Mouse (Mus musculus): ENCODE measurements around the gene Olfr959. TPM values are rescaled to one million over a fixed set of nuclear protein-coding genes. Genes with fewer than 3 reads are reported as not detected.
A peak's percentile ranks its signal among the peaks of the same experiment; 100 is the strongest.

Gene Olfr959
- polyA plus RNA-seq (2014; fragmentation: Nextera tagmentation; extraction: Ambion mirVana): not detected in 2 replicates

- H3K4me3 ChIP-seq (ENCODE audit: low read depth, low read length): no peak within 1 kb of the TSS
- H3K4me1 ChIP-seq (ENCODE audit: control insufficient read depth, insufficient read depth, low read length): no peaks in the 10 kb centered on the region
- ATAC-seq: no peak
- DNase-seq (ENCODE audit: low spot score): no peak
- no peaks in the 10 kb centered on the region for H3K36me3 ChIP-seq (ENCODE audit: control insufficient read depth, insufficient read depth, low read length)
- H3K9ac ChIP-seq (ENCODE audit: low read length): no peak within 1 kb of the TSS
- no peak within 1 kb of the TSS for H3K27ac ChIP-seq (ENCODE audit: low read depth, low read length)
- no peak within 1 kb of the TSS for H3K4me2 ChIP-seq (ENCODE audit: low read length)
- WGBS: 91% methylated on average over 3 of the region's 3 CpGs
- H3K9me3 ChIP-seq (replicated peaks; ENCODE audit: control insufficient read depth, low read length): no peaks in the 10 kb centered on the region
- H3K27me3 ChIP-seq (replicated peaks; ENCODE audit: control insufficient read depth, insufficient read depth, low read length): no peaks in the 10 kb centered on the region
These were observed at the start of gene Olfr959 for GRCm38 (mm10) chr9:39575469-39575868. Olfr959 (minus strand) TSS chr9:39575569.

GRCm38 (mm10) chr9:39624711-39625110 is 49.3 kb upstream of the Olfr959 start:
- no peak for ATAC-seq
- H3K9ac ChIP-seq (ENCODE audit: low read length): no peak overlapping the region
- H3K36me3 ChIP-seq (ENCODE audit: control insufficient read depth, insufficient read depth, low read length): no peaks in the 10 kb centered on the region
- no peaks in the 10 kb centered on the region for H3K4me1 ChIP-seq (ENCODE audit: control insufficient read depth, insufficient read depth, low read length)
- no peak for DNase-seq (ENCODE audit: low spot score)
- no peak overlapping the region for H3K27ac ChIP-seq (ENCODE audit: low read depth, low read length)
- 83% methylated on average over 2 of the region's 2 CpGs for WGBS
- no peaks in the 10 kb centered on the region for H3K27me3 ChIP-seq (replicated peaks; ENCODE audit: control insufficient read depth, insufficient read depth, low read length)
- H3K4me2 ChIP-seq (ENCODE audit: low read length): no peak overlapping the region
- no peaks in the 10 kb centered on the region for H3K9me3 ChIP-seq (replicated peaks; ENCODE audit: control insufficient read depth, low read length)
- no peak overlapping the region for H3K4me3 ChIP-seq (ENCODE audit: low read depth, low read length)

GRCm38 (mm10) chr9:39623783-39624182 is 48.4 kb upstream of the Olfr959 start:
- Histone ChIP-seq H3K27ac (ENCODE audit: low read depth, low read length) (no peak overlapping the region), H3K4me2 (ENCODE audit: low read length) (no peak overlapping the region), H3K4me3 (ENCODE audit: low read depth, low read length) (no peak overlapping the region), H3K9me3 (replicated peaks; ENCODE audit: control insufficient read depth, low read length) (no peaks in the 10 kb centered on the region), H3K27me3 (replicated peaks; ENCODE audit: control insufficient read depth, insufficient read depth, low read length) (no peaks in the 10 kb centered on the region), H3K9ac (ENCODE audit: low read length) (no peak overlapping the region), H3K4me1 (ENCODE audit: control insufficient read depth, insufficient read depth, low read length) (no peaks in the 10 kb centered on the region), H3K36me3 (ENCODE audit: control insufficient read depth, insufficient read depth, low read length) (no peaks in the 10 kb centered on the region)
- 91% methylated on average over 3 of the region's 3 CpGs for WGBS
- ATAC-seq: no peak
- DNase-seq (ENCODE audit: low spot score): no peak

GRCm38 (mm10) chr9:39621073-39621472 is 45.7 kb upstream of the Olfr959 start, which contains the start of gene Olfr960:
Olfr960 (plus strand) TSS chr9:39621373.
- Histone ChIP-seq H3K4me2 (ENCODE audit: low read length) (no peak within 1 kb of the TSS), H3K4me3 (ENCODE audit: low read depth, low read length) (no peak within 1 kb of the TSS), H3K9ac (ENCODE audit: low read length) (no peak within 1 kb of the TSS), H3K4me1 (ENCODE audit: control insufficient read depth, insufficient read depth, low read length) (no peaks in the 10 kb centered on the region), H3K9me3 (replicated peaks; ENCODE audit: control insufficient read depth, low read length) (no peaks in the 10 kb centered on the region), H3K27ac (ENCODE audit: low read depth, low read length) (no peak within 1 kb of the TSS), H3K27me3 (replicated peaks; ENCODE audit: control insufficient read depth, insufficient read depth, low read length) (no peaks in the 10 kb centered on the region), H3K36me3 (ENCODE audit: control insufficient read depth, insufficient read depth, low read length) (no peaks in the 10 kb centered on the region)
- no peak for DNase-seq (ENCODE audit: low spot score)
- ATAC-seq: no peak
- WGBS: 26% methylated on average over 1 of the region's 1 CpGs

GRCm38 (mm10) chr9:39611953-39612352 is 36.6 kb upstream of the Olfr959 start:
- ATAC-seq: 0 out of 2 replicates have a peak, but pooled peaks have one; percentile 44
- no peaks in the 10 kb centered on the region for H3K27me3 ChIP-seq (replicated peaks; ENCODE audit: control insufficient read depth, insufficient read depth, low read length)
- no peak overlapping the region for H3K4me2 ChIP-seq (ENCODE audit: low read length)
- H3K9me3 ChIP-seq (replicated peaks; ENCODE audit: control insufficient read depth, low read length): no peaks in the 10 kb centered on the region
- H3K27ac ChIP-seq (ENCODE audit: low read depth, low read length): no peak overlapping the region
- no peak overlapping the region for H3K4me3 ChIP-seq (ENCODE audit: low read depth, low read length)
- DNase-seq (ENCODE audit: low spot score): peak; percentile 76
- H3K36me3 ChIP-seq (ENCODE audit: control insufficient read depth, insufficient read depth, low read length): no peaks in the 10 kb centered on the region
- 68% methylated on average over 1 of the region's 1 CpGs for WGBS
- H3K9ac ChIP-seq (ENCODE audit: low read length): no peak overlapping the region
- H3K4me1 ChIP-seq (ENCODE audit: control insufficient read depth, insufficient read depth, low read length): no peaks in the 10 kb centered on the region

- Histone ChIP-seq H3K27ac (ENCODE audit: low read depth, low read length) (no peak within 1 kb of the TSS), H3K4me1 (ENCODE audit: control insufficient read depth, insufficient read depth, low read length) (no peaks in the 10 kb centered on the region), H3K9ac (ENCODE audit: low read length) (no peak within 1 kb of the TSS), H3K36me3 (ENCODE audit: control insufficient read depth, insufficient read depth, low read length) (no peaks in the 10 kb centered on the region), H3K9me3 (replicated peaks; ENCODE audit: control insufficient read depth, low read length) (no peaks in the 10 kb centered on the region), H3K4me2 (ENCODE audit: low read length) (no peak within 1 kb of the TSS), H3K27me3 (replicated peaks; ENCODE audit: control insufficient read depth, insufficient read depth, low read length) (no peaks in the 10 kb centered on the region), H3K4me3 (ENCODE audit: low read depth, low read length) (no peak within 1 kb of the TSS)
- 74% methylated on average over 3 of the region's 3 CpGs for WGBS
- no peak for DNase-seq (ENCODE audit: low spot score)
- no peak for ATAC-seq
These were observed 35.0 kb upstream of the Olfr959 start, which contains the start of gene Olfr148 for GRCm38 (mm10) chr9:39610355-39610754. Olfr148 (plus strand) TSS chr9:39610655.

GRCm38 (mm10) chr9:39608497-39608896 is 33.1 kb upstream of the Olfr959 start:
- H3K27ac ChIP-seq (ENCODE audit: low read depth, low read length): no peak overlapping the region
- no peak for ATAC-seq
- no peaks in the 10 kb centered on the region for H3K9me3 ChIP-seq (replicated peaks; ENCODE audit: control insufficient read depth, low read length)
- H3K27me3 ChIP-seq (replicated peaks; ENCODE audit: control insufficient read depth, insufficient read depth, low read length): no peaks in the 10 kb centered on the region
- DNase-seq (ENCODE audit: low spot score): no peak
- H3K4me2 ChIP-seq (ENCODE audit: low read length): no peak overlapping the region
- no peaks in the 10 kb centered on the region for H3K36me3 ChIP-seq (ENCODE audit: control insufficient read depth, insufficient read depth, low read length)
- no peak overlapping the region for H3K4me3 ChIP-seq (ENCODE audit: low read depth, low read length)
- H3K9ac ChIP-seq (ENCODE audit: low read length): no peak overlapping the region
- H3K4me1 ChIP-seq (ENCODE audit: control insufficient read depth, insufficient read depth, low read length): peaks cover 11% of the 10 kb centered on the region

- DNase-seq (ENCODE audit: low spot score) (peak; percentile 47), ATAC-seq (0 out of 2 replicates have a peak, but pooled peaks have one; percentile 22)
- H3K9me3 ChIP-seq (replicated peaks; ENCODE audit: control insufficient read depth, low read length): no peaks in the 10 kb centered on the region
- H3K9ac ChIP-seq (ENCODE audit: low read length): peak within 1 kb of the TSS; percentile 50
- no peaks in the 10 kb centered on the region for H3K27me3 ChIP-seq (replicated peaks; ENCODE audit: control insufficient read depth, insufficient read depth, low read length)
- H3K4me2 ChIP-seq (ENCODE audit: low read length): peak within 1 kb of the TSS; percentile 65
- H3K36me3 ChIP-seq (ENCODE audit: control insufficient read depth, insufficient read depth, low read length): no peaks in the 10 kb centered on the region
- H3K4me3 ChIP-seq (ENCODE audit: low read depth, low read length): peak within 1 kb of the TSS; percentile 34
- H3K4me1 ChIP-seq (ENCODE audit: control insufficient read depth, insufficient read depth, low read length): peaks cover 14% of the 10 kb centered on the region
- 0 out of 2 replicates have a peak within 1 kb of the TSS, but pooled peaks have one; percentile 44 for H3K27ac ChIP-seq (ENCODE audit: low read depth, low read length)
- WGBS: 0% methylated on average over 8 of the region's 8 CpGs
These were observed 28.7 kb upstream of the Olfr959 start, which contains the start of gene AW551984 for GRCm38 (mm10) chr9:39603999-39604453. AW551984 (minus strand) TSS chr9:39604403.

- peak; percentile 40 for DNase-seq (ENCODE audit: low spot score)
- Histone ChIP-seq H3K9ac (ENCODE audit: low read length) (peak overlapping the region; percentile 50), H3K27me3 (replicated peaks; ENCODE audit: control insufficient read depth, insufficient read depth, low read length) (no peaks in the 10 kb centered on the region), H3K9me3 (replicated peaks; ENCODE audit: control insufficient read depth, low read length) (no peaks in the 10 kb centered on the region), H3K27ac (ENCODE audit: low read depth, low read length) (peak overlapping the region; percentile 44; the same call in 1 of the 2 replicates), H3K4me2 (ENCODE audit: low read length) (peak overlapping the region; percentile 65), H3K4me1 (ENCODE audit: control insufficient read depth, insufficient read depth, low read length) (peaks cover 14% of the 10 kb centered on the region), H3K36me3 (ENCODE audit: control insufficient read depth, insufficient read depth, low read length) (no peaks in the 10 kb centered on the region), H3K4me3 (ENCODE audit: low read depth, low read length) (peak overlapping the region; percentile 34)
- peak; percentile 55 for ATAC-seq
- WGBS: 0% methylated on average over 9 of the region's 9 CpGs
These were observed 28.0 kb upstream of the Olfr959 start for GRCm38 (mm10) chr9:39603333-39603845.
